Mouse (Mus musculus) forebrain, embryonic 16.5 days (tissue): ENCODE data around the gene Helt. TPM values are rescaled to one million over a fixed set of nuclear protein-coding genes. Genes with fewer than 3 reads are reported as not detected.
"Not testable (repeated sequence)": the region's sequence is repeated elsewhere in the genome, so short reads cannot be mapped to it uniquely, and the experiment has no call there.

Experiments
- ATAC-seq: fragments of 200-750 bp; cut with Nextera tagmentation; 2 replicates; pipeline ENCODE4 v1.8.0; 2017; ENCODE audit warnings: mild to moderate bottlenecking, moderate library complexity
- H3K27ac ChIP-seq: fragments of 300-500 bp; sonication (generic); 2 replicates; pipeline ENCODE4 v1.5.1; 2014; ENCODE audit warnings: low read length, control low read depth
- H3K27me3 ChIP-seq: fragments of 300-500 bp; sonication (generic); replicated peaks from 2 replicates; pipeline ENCODE4 v1.6.1; 2014; ENCODE audit warnings: low read length; ENCODE audit not compliant: control insufficient read depth, insufficient read depth
- H3K36me3 ChIP-seq: fragments of 300-500 bp; sonication (generic); 2 replicates; pipeline ENCODE4 v1.6.1; 2014; ENCODE audit not compliant: control insufficient read depth, insufficient read depth
- H3K4me1 ChIP-seq: fragments of 300-500 bp; sonication (generic); replicated peaks from 2 replicates; pipeline ENCODE4 v1.6.1; 2014; ENCODE audit warnings: low read length; ENCODE audit not compliant: control insufficient read depth, insufficient read depth
- H3K4me2 ChIP-seq: fragments of 300-500 bp; sonication (generic); 2 replicates; pipeline ENCODE4 v1.6.1; 2014; ENCODE audit warnings: mild to moderate bottlenecking, low read length, control low read depth
- H3K4me3 ChIP-seq: fragments of 300-500 bp; sonication (generic); replicated peaks from 2 replicates; pipeline ENCODE4 v1.5.1; 2014; ENCODE audit warnings: mild to moderate bottlenecking, low read length, control low read depth
- H3K9ac ChIP-seq: fragments of 300-500 bp; sonication (generic); replicated peaks from 2 replicates; pipeline ENCODE4 v1.6.1; 2014; ENCODE audit warnings: low read depth, low read length, control low read depth
- H3K9me3 ChIP-seq: fragments of 300-500 bp; sonication (generic); 2 replicates; pipeline ENCODE4 v1.6.1; 2016; ENCODE audit warnings: low read length; ENCODE audit not compliant: control insufficient read depth
- WGBS: fragments of 180-500 bp; shearing (Covaris S2); extraction: QIAGEN DNeasy Blood & Tissue Kit; methylation state at CpG from one replicate; pipeline ENCODE4 v1.1.7; 2014; 5-methylcytosine and 5-hydroxymethylcytosine counted together
- polyA plus RNA-seq: library from polyadenylated mRNA; unstranded; fragments of >200 nt; fragmentation: Nextera tagmentation; extraction: Ambion mirVana; gene quantifications from 2 replicates; pipeline ENCODE4 v1.2.1, GENCODE M21; 2015

The Helt gene
- polyA plus RNA-seq, 1 experiment from 2014 or later, result 3.4 TPM

DNA sequence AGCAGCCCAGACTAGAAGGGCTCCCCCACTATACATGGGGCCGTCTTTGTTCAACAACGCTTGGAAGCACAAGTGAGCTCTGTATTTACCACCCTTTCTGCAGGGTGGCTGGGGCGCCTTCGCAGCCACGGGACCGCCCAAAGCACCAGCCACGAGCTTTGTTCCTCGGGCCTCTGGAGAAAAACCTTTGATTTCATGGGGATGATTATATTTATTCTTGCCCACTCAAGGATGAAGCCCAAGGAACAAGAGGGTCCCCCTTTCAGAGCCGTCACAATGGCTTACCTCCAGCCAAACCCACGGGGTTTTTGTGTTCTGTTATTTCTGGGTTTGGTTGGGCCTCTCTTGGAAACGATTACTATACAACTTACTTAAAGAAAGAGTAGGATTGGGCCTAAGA, 5.2 kb downstream of the Helt start:
- Histone ChIP-seq H3K27ac (no peak overlapping the region), H3K9ac (no peak overlapping the region), H3K36me3 (no peaks in the 10 kb centered on the region), H3K4me3 (no peak overlapping the region), H3K9me3 (no peaks in the 10 kb centered on the region), H3K4me2 (no peak overlapping the region; the same call in 1 of the 2 replicates), H3K4me1 (peaks cover 28% of the 10 kb centered on the region), H3K27me3 (peaks cover 38% of the 10 kb centered on the region)
- ATAC-seq, result no peak
- WGBS, result 3% methylated on average over 11 of the region's 11 CpGs

DNA sequence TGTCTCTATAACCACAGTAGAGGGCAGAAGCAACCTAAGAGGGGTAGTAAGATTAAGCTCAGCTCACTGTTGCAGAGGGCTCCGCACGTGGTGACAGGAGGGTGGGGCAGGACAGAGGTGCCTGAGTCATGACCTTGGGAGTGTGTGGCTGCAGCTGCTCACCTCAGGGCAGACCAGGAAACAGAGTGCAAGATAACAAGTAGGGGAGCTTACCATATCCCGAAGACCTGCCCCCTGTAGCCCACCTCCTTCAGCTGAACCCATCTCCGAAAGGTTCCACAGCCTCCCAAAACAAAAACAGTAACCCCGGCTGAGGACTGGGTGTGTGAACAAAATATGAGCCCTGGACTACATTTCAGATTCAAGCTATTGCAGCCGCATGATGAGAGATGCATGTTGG, 6.5 kb downstream of the Helt start:
- no peak overlapping the region for H3K4me2 ChIP-seq
- H3K9ac ChIP-seq, result no peak overlapping the region
- no peak overlapping the region for H3K27ac ChIP-seq
- no peak overlapping the region for H3K4me3 ChIP-seq
- H3K27me3 ChIP-seq, result peaks cover 26% of the 10 kb centered on the region
- H3K36me3 ChIP-seq, result no peaks in the 10 kb centered on the region
- H3K9me3 ChIP-seq, result no peaks in the 10 kb centered on the region
- no peak for ATAC-seq
- peaks cover 16% of the 10 kb centered on the region for H3K4me1 ChIP-seq
- WGBS, result 87% methylated on average over 6 of the region's 6 CpGs

DNA sequence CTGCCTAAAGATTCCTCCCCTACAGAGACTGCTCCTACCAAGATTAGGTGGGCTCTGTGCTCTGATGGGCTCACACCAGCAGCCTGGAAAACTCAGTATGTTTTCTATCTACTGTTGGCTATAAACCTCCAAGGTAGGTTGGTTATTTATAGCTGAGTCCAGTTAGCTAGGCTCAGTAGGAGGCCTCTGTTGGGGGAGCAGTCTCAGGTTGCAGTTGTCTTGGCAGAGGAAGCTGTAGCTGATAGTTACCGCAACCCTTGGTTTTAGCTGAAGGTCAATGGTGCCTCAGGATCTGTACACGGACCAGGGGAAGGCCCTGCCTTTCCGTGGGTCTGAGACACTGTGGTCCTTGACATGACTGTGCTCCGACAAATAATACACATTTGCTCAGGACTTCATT, 8.5 kb downstream of the Helt start:
- ATAC-seq, result no peak
- H3K4me2 ChIP-seq, result no peak overlapping the region
- H3K36me3 ChIP-seq, result no peaks in the 10 kb centered on the region
- no peak overlapping the region for H3K4me3 ChIP-seq
- WGBS, result 90% methylated on average over 4 of the region's 4 CpGs
- no peak overlapping the region for H3K27ac ChIP-seq
- peaks cover under 1% of the 10 kb centered on the region for H3K4me1 ChIP-seq
- no peak overlapping the region for H3K9ac ChIP-seq
- peaks cover 6% of the 10 kb centered on the region for H3K27me3 ChIP-seq
- no peaks in the 10 kb centered on the region for H3K9me3 ChIP-seq

DNA sequence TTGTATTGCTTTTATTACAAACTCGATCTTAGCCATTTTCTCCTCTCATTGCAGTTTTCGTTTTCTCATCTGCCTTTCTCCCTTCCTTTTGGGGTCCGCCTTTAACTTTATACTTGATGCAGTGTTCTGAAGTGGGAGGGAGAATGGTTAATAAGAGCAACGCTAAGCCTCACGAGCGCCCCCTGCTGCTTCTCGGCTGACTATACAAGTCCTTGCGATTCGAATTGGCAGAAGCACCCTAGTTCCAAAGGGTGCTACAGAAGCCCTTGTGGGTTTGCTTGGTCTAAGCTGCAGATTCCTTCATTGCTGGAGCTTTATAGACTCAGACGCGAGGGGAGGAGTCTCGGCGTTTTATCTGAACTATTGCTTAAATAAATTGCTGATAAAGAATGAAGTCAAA, 12.9 kb downstream of the Helt start:
- Histone ChIP-seq H3K4me3 (no peak overlapping the region), H3K36me3 (no peaks in the 10 kb centered on the region), H3K4me2 (no peak overlapping the region), H3K27ac (no peak overlapping the region), H3K9me3 (no peaks in the 10 kb centered on the region), H3K9ac (no peak overlapping the region), H3K4me1 (no peaks in the 10 kb centered on the region), H3K27me3 (no peaks in the 10 kb centered on the region)
- WGBS, result 12% methylated on average over 13 of the region's 13 CpGs
- no peak for ATAC-seq

GRCm38 (mm10) chr8:46276939-46277338, 17.5 kb downstream of the Helt start:
- no peak for ATAC-seq
- WGBS, result 89% methylated on average over 14 of the region's 14 CpGs
- Histone ChIP-seq H3K9ac (no peak overlapping the region), H3K27me3 (no peaks in the 10 kb centered on the region), H3K4me2 (no peak overlapping the region), H3K4me1 (no peaks in the 10 kb centered on the region), H3K36me3 (no peaks in the 10 kb centered on the region), H3K27ac (no peak overlapping the region), H3K9me3 (no peaks in the 10 kb centered on the region), H3K4me3 (no peak overlapping the region)

DNA sequence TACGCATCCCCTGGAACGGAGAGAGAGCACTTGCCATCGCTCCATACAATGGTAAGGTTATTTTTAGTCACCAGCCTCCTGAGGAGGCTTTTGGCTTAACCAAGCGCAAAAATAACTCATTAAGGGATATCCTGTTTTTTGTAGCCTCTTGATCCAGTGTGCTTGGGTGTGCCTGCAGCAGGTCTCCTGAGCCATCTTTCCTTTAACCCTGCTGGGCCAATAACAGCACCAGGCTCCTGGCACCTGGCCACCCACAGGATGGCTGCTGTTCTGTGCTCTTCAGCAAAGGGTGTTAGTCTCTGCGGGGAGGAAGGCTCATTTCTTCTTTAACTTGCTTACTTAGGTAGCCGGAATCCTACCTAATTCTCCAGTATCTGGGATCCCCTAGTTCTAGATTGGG, 23.7 kb downstream of the Helt start:
- H3K4me2 ChIP-seq, result no peak overlapping the region
- no peak overlapping the region for H3K27ac ChIP-seq
- H3K9ac ChIP-seq, result no peak overlapping the region
- no peaks in the 10 kb centered on the region for H3K36me3 ChIP-seq
- peaks cover 7% of the 10 kb centered on the region for H3K4me1 ChIP-seq
- WGBS, result 24% methylated on average over 6 of the region's 6 CpGs
- H3K9me3 ChIP-seq, result no peaks in the 10 kb centered on the region
- no peaks in the 10 kb centered on the region for H3K27me3 ChIP-seq
- H3K4me3 ChIP-seq, result no peak overlapping the region
- ATAC-seq, result no peak

- Histone ChIP-seq H3K4me1 (peaks cover 7% of the 10 kb centered on the region), H3K36me3 (no peaks in the 10 kb centered on the region), H3K27me3 (no peaks in the 10 kb centered on the region), H3K9ac (no peak overlapping the region), H3K4me3 (no peak overlapping the region), H3K27ac (no peak overlapping the region), H3K4me2 (no peak overlapping the region), H3K9me3 (no peaks in the 10 kb centered on the region)
- ATAC-seq, result peak; percentile 77; the same call in 1 of the 2 replicates
- 21% methylated on average over 3 of the region's 3 CpGs for WGBS
Observed at GRCm38 (mm10) chr8:46270147-46270546, 24.3 kb downstream of the Helt start.

DNA sequence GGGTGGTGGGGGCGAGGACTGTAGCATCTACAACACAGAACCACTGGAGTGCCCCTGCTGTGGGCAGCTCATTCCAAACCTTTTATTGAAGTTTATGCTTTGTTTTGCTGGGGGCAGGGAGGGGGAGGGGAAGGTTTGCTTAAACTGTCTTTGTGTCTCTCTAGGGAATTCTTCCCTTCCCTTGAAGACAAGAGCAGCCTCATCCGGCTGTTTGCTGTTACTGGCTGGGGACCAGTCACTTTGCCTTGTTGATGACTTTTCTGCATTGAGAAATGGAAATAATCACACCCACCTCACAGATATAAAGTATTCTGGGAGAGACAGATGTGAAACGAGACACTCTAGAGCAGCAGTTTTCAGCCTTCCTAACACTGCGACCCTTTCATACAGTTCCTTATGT, 27.7 kb downstream of the Helt start:
- H3K4me2 ChIP-seq, result no peak overlapping the region
- H3K27ac ChIP-seq, result no peak overlapping the region
- no peak overlapping the region for H3K9ac ChIP-seq
- no peaks in the 10 kb centered on the region for H3K36me3 ChIP-seq
- 50% methylated on average over 4 of the region's 4 CpGs for WGBS
- ATAC-seq, result no peak
- H3K4me3 ChIP-seq, result no peak overlapping the region
- no peaks in the 10 kb centered on the region for H3K27me3 ChIP-seq
- no peaks in the 10 kb centered on the region for H3K9me3 ChIP-seq
- peaks cover 7% of the 10 kb centered on the region for H3K4me1 ChIP-seq

DNA sequence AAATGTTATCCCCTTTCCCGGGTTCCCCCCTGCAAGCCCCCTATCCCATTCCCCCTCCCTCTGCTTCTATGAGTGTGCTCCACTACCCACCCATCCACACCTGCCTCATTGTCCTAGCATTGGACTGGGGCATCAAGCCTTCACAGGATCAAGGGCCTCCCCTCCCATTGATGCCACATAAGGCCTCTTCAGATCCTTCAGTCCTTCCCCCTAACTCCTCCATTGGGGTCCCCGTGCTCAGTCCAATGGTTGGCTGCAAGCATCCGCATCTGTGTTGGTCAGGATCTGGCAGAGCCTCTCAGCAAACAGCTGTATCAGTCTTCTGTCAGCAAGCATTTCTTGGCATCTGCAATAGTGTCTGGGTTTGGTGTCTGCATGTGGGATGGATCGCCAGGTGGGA, 30.3 kb downstream of the Helt start:
- not testable (repeated sequence) for H3K4me2 ChIP-seq, H3K36me3 ChIP-seq, H3K4me3 ChIP-seq, H3K9ac ChIP-seq, H3K27ac ChIP-seq, ATAC-seq, H3K9me3 ChIP-seq, H3K4me1 ChIP-seq, H3K27me3 ChIP-seq
- 93% methylated on average over 4 of the region's 4 CpGs for WGBS

- 22% methylated on average over 19 of the region's 19 CpGs for WGBS
- Histone ChIP-seq H3K4me2 (no peak overlapping the region), H3K9ac (no peak overlapping the region), H3K4me3 (no peak overlapping the region), H3K4me1 (no peaks in the 10 kb centered on the region; the same call in 1 of the 2 replicates), H3K9me3 (no peaks in the 10 kb centered on the region), H3K36me3 (no peaks in the 10 kb centered on the region), H3K27me3 (no peaks in the 10 kb centered on the region), H3K27ac (no peak overlapping the region)
- no peak for ATAC-seq
Observed at GRCm38 (mm10) chr8:46257921-46258682, 36.4 kb downstream of the Helt start.
